Comparison of ENCODE assay signal across 17 mouse cellular contexts in genomic region chr8:95875270-95875669, GRCm38 (mm10). TPM values are rescaled to one million over a fixed set of nuclear protein-coding genes. Genes with fewer than 3 reads are reported as not detected.
A peak's percentile ranks its signal among the peaks of the same experiment; 100 is the strongest.
DNase-seq lines count a peak whose midpoint lies in the region; ATAC-seq and TF ChIP-seq lines count a peak whose summit lies in the region.
"Had no signal": no experiment of that assay in that cellular context is flagged by ENCODE, and none has a peak within 500 bp of the region (broad histone marks: within the 10 kb centered on the region; RNA-seq: fewer than 3 reads in every experiment).

No protein-coding gene starts in this region.

- H3K27ac ChIP-seq in heart, adult 2 months: peak overlapping the region; percentile 68
- H3K27ac ChIP-seq in heart, embryonic 11.5 days (ENCODE audit: low read depth, low read length): no peak overlapping the region
- H3K27ac ChIP-seq in heart, embryonic 13.5 days (replicated peaks): peak overlapping the region; percentile 39; the same call in 1 of the 2 replicates
- H3K27ac ChIP-seq: embryonic facial prominence, embryonic 12.5 days; forebrain, embryonic 15.5 days; hindbrain, embryonic 13.5 days; hindbrain, postnatal 0 days had no signal

- no peak for TF ChIP-seq CTCF in heart, adult 2 months (IDR thresholded peaks at IDR 0.05)

- no peak for TF ChIP-seq POLR2A in heart, adult 2 months (IDR thresholded peaks at IDR 0.05; ENCODE audit: insufficient read depth, low read depth, low read length)

- WGBS in heart, adult 2 months: 76% methylated on average over 7 of the region's 7 CpGs
- WGBS in heart, embryonic 11.5 days (ENCODE audit: insufficient replicate concordance): 88% methylated on average over 7 of the region's 7 CpGs
- 78% methylated on average over 7 of the region's 7 CpGs for WGBS in heart, embryonic 13.5 days

- no peaks in the 10 kb centered on the region for H3K27me3 ChIP-seq in heart, adult 2 months (ENCODE audit: control insufficient read depth, insufficient read depth, low read length)
- H3K27me3 ChIP-seq in heart, embryonic 11.5 days (ENCODE audit: control insufficient read depth, insufficient read depth, low read length): no peaks in the 10 kb centered on the region
- H3K27me3 ChIP-seq in heart, embryonic 13.5 days (replicated peaks): no peaks in the 10 kb centered on the region
- H3K27me3 ChIP-seq: embryonic facial prominence, embryonic 12.5 days; forebrain, embryonic 15.5 days; hindbrain, embryonic 13.5 days had no signal

- no peak overlapping the region for H3K4me2 ChIP-seq in heart, embryonic 11.5 days
- no peak overlapping the region for H3K4me2 ChIP-seq in heart, embryonic 13.5 days
- H3K4me2 ChIP-seq: embryonic facial prominence, embryonic 12.5 days; forebrain, embryonic 15.5 days; hindbrain, embryonic 13.5 days had no signal

- DNase-seq in heart, adult 2 months: peak; percentile 28 to 50
- peak; percentile 38 to 41 for DNase-seq in heart, adult 9 months (ENCODE audit: low spot score in 2 of 2)
- peak; percentile 61 to 63 for DNase-seq in heart, postnatal 10 days
- DNase-seq in ovary, postnatal 14 days (ENCODE audit: low spot score): no peak
- DNase-seq in urinary bladder, adult 2 months (ENCODE audit: low spot score): no peak
- DNase-seq: adrenal gland, adult 2 months; adrenal gland, postnatal 36 days; cerebellum, adult 2 months; cerebellum, postnatal 10 days; gastrocnemius, postnatal 10 days; kidney, adult 18-20 months had no signal

- intact Hi-C loops in heart, adult 2 months (cut with DNase I): no loop called here
- intact Hi-C loops in heart, postnatal 10 days (cut with DNase I): no loop called here

- H3K9ac ChIP-seq in heart, adult 2 months (ENCODE audit: low read depth, low read length): no peak overlapping the region
- H3K9ac ChIP-seq in heart, embryonic 11.5 days (ENCODE audit: low read depth, low read length): no peak overlapping the region
- H3K9ac ChIP-seq in heart, embryonic 13.5 days: no peak overlapping the region
- H3K9ac ChIP-seq: embryonic facial prominence, embryonic 12.5 days; forebrain, embryonic 15.5 days; hindbrain, embryonic 13.5 days had no signal

- no peak overlapping the region for H3K4me3 ChIP-seq in heart, adult 2 months
- no peak overlapping the region for H3K4me3 ChIP-seq in heart, embryonic 11.5 days (ENCODE audit: low read depth, low read length)
- H3K4me3 ChIP-seq in heart, embryonic 13.5 days: no peak overlapping the region
- H3K4me3 ChIP-seq: embryonic facial prominence, embryonic 12.5 days; forebrain, embryonic 15.5 days; hindbrain, embryonic 13.5 days had no signal

- H3K4me1 ChIP-seq in heart, adult 2 months (ENCODE audit: control insufficient read depth, insufficient read depth, low read length): peaks cover 9% of the 10 kb centered on the region
- peaks cover 6% of the 10 kb centered on the region for H3K4me1 ChIP-seq in heart, embryonic 11.5 days (ENCODE audit: control insufficient read depth, insufficient read depth, low read length)
- peaks cover 25% of the 10 kb centered on the region for H3K4me1 ChIP-seq in heart, embryonic 13.5 days
- H3K4me1 ChIP-seq: embryonic facial prominence, embryonic 12.5 days had no signal

- TF ChIP-seq EP300 in heart, adult 2 months (IDR thresholded peaks at IDR 0.05; ENCODE audit: insufficient read depth, low read depth, low read length): no peak

- ATAC-seq in heart, embryonic 11.5 days (replicated peaks; ENCODE audit: insufficient number of reproducible peaks, low FRiP score, low TSS enrichment): no peak
- no peak for ATAC-seq in heart, embryonic 13.5 days (ENCODE audit: extremely low read depth, insufficient number of reproducible peaks, low FRiP score, low TSS enrichment)
- ATAC-seq: forebrain, embryonic 15.5 days; hindbrain, postnatal 0 days had no signal

- H3K9me3 ChIP-seq in heart, embryonic 11.5 days (replicated peaks; ENCODE audit: control insufficient read depth, low read length): no peaks in the 10 kb centered on the region
- H3K9me3 ChIP-seq in heart, embryonic 13.5 days: no peaks in the 10 kb centered on the region
- H3K9me3 ChIP-seq: embryonic facial prominence, embryonic 12.5 days; forebrain, embryonic 15.5 days; hindbrain, embryonic 13.5 days had no signal

- peaks cover 23% of the 10 kb centered on the region for H3K36me3 ChIP-seq in heart, adult 2 months (ENCODE audit: control insufficient read depth, insufficient read depth, low read length)
- peaks cover 45% of the 10 kb centered on the region for H3K36me3 ChIP-seq in heart, embryonic 11.5 days (ENCODE audit: control insufficient read depth, insufficient read depth, low read length)
- peaks cover 76% of the 10 kb centered on the region for H3K36me3 ChIP-seq in heart, embryonic 13.5 days

- H3K79me2 ChIP-seq in heart, adult 2 months (replicated peaks; ENCODE audit: control insufficient read depth, insufficient read depth, low read length): no peaks in the 10 kb centered on the region

RNA-seq across cellular contexts. Expression of gene Got2, which starts 13.1 kb away (rescaled TPM):
- total RNA-seq in heart, adult 2 months (2021): 100 to 1,000 TPM; 663 to 774 TPM
- polyA plus RNA-seq in heart, adult 2 months (2012; rRNA removed): 732 and 838 TPM in 2 replicates
- polyA plus RNA-seq in heart, embryonic 11.5 days (2014; fragmentation: Nextera tagmentation; extraction: Ambion mirVana): 132 and 141 TPM in 2 replicates
- polyA plus RNA-seq in heart, embryonic 13.5 days (2015; fragmentation: Nextera tagmentation; extraction: Ambion mirVana): 322 and 326 TPM in 2 replicates
- total RNA-seq in heart, postnatal 10 days (2021): 100 to 1,000 TPM; 638 to 661 TPM
- 99.3 and 124 TPM in 2 replicates for polyA plus RNA-seq in urinary bladder, adult 2 months (2012; rRNA removed)

RNA-seq across cellular contexts. Expression of gene Slc38a7, which starts 21.9 kb away (rescaled TPM):
- total RNA-seq in heart, adult 2 months (2021): 10 to 100 TPM; 10.6 to 10.8 TPM
- 17.0 and 19.3 TPM in 2 replicates for polyA plus RNA-seq in heart, adult 2 months (2012; rRNA removed)
- 11.8 and 12.4 TPM in 2 replicates for polyA plus RNA-seq in heart, embryonic 11.5 days (2014; fragmentation: Nextera tagmentation; extraction: Ambion mirVana)
- 11.7 and 12.4 TPM in 2 replicates for polyA plus RNA-seq in heart, embryonic 13.5 days (2015; fragmentation: Nextera tagmentation; extraction: Ambion mirVana)
- 10 to 100 TPM in 1 of 2 experiments, 1 to 10 TPM in 1; 9.9 to 11.5 TPM for total RNA-seq in heart, postnatal 10 days (2021)
- 19.9 and 22.2 TPM in 2 replicates for polyA plus RNA-seq in urinary bladder, adult 2 months (2012; rRNA removed)

RNA-seq across cellular contexts. Expression of gene Sap18b, which starts 50.1 kb away (rescaled TPM):
- total RNA-seq in heart, adult 2 months (2021): 10 to 100 TPM; 77.6 to 92.9 TPM
- polyA plus RNA-seq in heart, adult 2 months (2012; rRNA removed): 48.8 and 52.2 TPM in 2 replicates
- polyA plus RNA-seq in heart, embryonic 11.5 days (2014; fragmentation: Nextera tagmentation; extraction: Ambion mirVana): 337 and 363 TPM in 2 replicates
- polyA plus RNA-seq in heart, embryonic 13.5 days (2015; fragmentation: Nextera tagmentation; extraction: Ambion mirVana): 255 and 274 TPM in 2 replicates
- total RNA-seq in heart, postnatal 10 days (2021): 100 to 1,000 TPM in 1 of 2 experiments, 10 to 100 TPM in 1; 97.5 to 101 TPM
- 122 and 134 TPM in 2 replicates for polyA plus RNA-seq in urinary bladder, adult 2 months (2012; rRNA removed)

Comparison
In these comparisons a context has a peak if more than half of its experiments do, and no peak if none do; other contexts are left out.
1. DNase-seq: peak in heart, adult 2 months (2 of 2), heart, adult 9 months (2 of 2) and heart, postnatal 10 days (2 of 2); none in ovary, postnatal 14 days (single experiment) and urinary bladder, adult 2 months (single experiment).